Mouse (Mus musculus) bone marrow, adult 2 months (tissue): ENCODE results near the gene Cpt1c.

ENCODE experiments used
- CTCF ChIP-seq: fragments of 200-500 bp; IDR thresholded peaks from 2 replicates; pipeline ENCODE4 v1.5.1; 2011; ENCODE audit warnings: low read length, control low read depth; ENCODE audit not compliant: control insufficient read depth, insufficient read depth
- POLR2A ChIP-seq: fragments of 200-500 bp; IDR thresholded peaks from 2 replicates; pipeline ENCODE4 v1.6.1; 2011; ENCODE audit warnings: low read depth, mild to moderate bottlenecking, control low read depth, low read length, borderline replicate concordance; ENCODE audit not compliant: control insufficient read depth

GRCm38 (mm10) chr7:45006503-45006902 lies 31.9 kb upstream of the Cpt1c start:
- TF ChIP-seq CTCF (no peak), POLR2A (no peak)
